Mouse (Mus musculus) limb, embryonic 14.5 days (tissue): ENCODE results near the gene Olfr305. TPM values are rescaled to one million over a fixed set of nuclear protein-coding genes. Genes with fewer than 3 reads are reported as not detected.
"Not testable (repeated sequence)": the region's sequence is repeated elsewhere in the genome, so short reads cannot be mapped to it uniquely, and the experiment has no call there.

Experiments used
- ATAC-seq: fragments of 200-750 bp; cut with Nextera tagmentation; 2 replicates; pipeline ENCODE4 v1.8.0; 2017; ENCODE audit warnings: low read depth, moderate number of reproducible peaks, moderate TSS enrichment; ENCODE audit not compliant: low FRiP score
- DNase-seq: peaks from one replicate; pipeline ENCODE4 v3.0.0-alpha.2; 2015; ENCODE audit warnings: low spot score
- H3K27ac ChIP-seq: fragments of 300-500 bp; sonication (generic); replicated peaks from 2 replicates; pipeline ENCODE4 v1.5.1; 2014; ENCODE audit warnings: low read depth, mild to moderate bottlenecking, low read length, moderate library complexity, mixed read lengths
- H3K27me3 ChIP-seq: fragments of 300-500 bp; sonication (generic); 2 replicates; pipeline ENCODE4 v1.6.1; 2014; ENCODE audit warnings: low read length, mixed read lengths; ENCODE audit not compliant: control insufficient read depth, insufficient read depth
- H3K36me3 ChIP-seq: fragments of 300-500 bp; sonication (generic); 2 replicates; pipeline ENCODE4 v1.6.1; 2014; ENCODE audit warnings: mild to moderate bottlenecking, low read length, moderate library complexity, mixed read lengths; ENCODE audit not compliant: control insufficient read depth, insufficient read depth
- H3K4me1 ChIP-seq: fragments of 300-500 bp; sonication (generic); 2 replicates; pipeline ENCODE4 v1.6.1; 2014; ENCODE audit warnings: antibody characterized with exemption, low read length, mixed read lengths; ENCODE audit not compliant: control insufficient read depth, insufficient read depth
- H3K4me2 ChIP-seq: fragments of 300-500 bp; sonication (generic); replicated peaks from 2 replicates; pipeline ENCODE4 v1.6.1; 2014; ENCODE audit warnings: low read depth, mild to moderate bottlenecking, low read length, moderate library complexity; ENCODE audit not compliant: severe bottlenecking
- H3K4me3 ChIP-seq: fragments of 300-500 bp; sonication (generic); replicated peaks from 2 replicates; pipeline ENCODE4 v1.5.1; 2014; ENCODE audit warnings: low read length
- H3K9ac ChIP-seq: fragments of 300-500 bp; sonication (generic); 2 replicates; pipeline ENCODE4 v1.6.1; 2014; ENCODE audit warnings: mild to moderate bottlenecking, low read depth, low read length, moderate library complexity; ENCODE audit not compliant: severe bottlenecking
- H3K9me3 ChIP-seq: fragments of 300-500 bp; sonication (generic); 2 replicates; pipeline ENCODE4 v1.6.1; 2016; ENCODE audit warnings: low read length; ENCODE audit not compliant: control insufficient read depth
- POLR2A ChIP-seq: fragments of 200-500 bp; IDR thresholded peaks from 2 replicates; pipeline ENCODE4 v1.8.0; 2012; ENCODE audit warnings: inconsistent platforms, mild to moderate bottlenecking, moderate library complexity, borderline replicate concordance; ENCODE audit not compliant: insufficient read depth, insufficient read length; ENCODE audit errors: extremely low read depth
- WGBS: fragments of 180-500 bp; shearing (Covaris S2); extraction: QIAGEN DNeasy Blood & Tissue Kit; methylation state at CpG from one replicate; pipeline ENCODE4 v1.1.7; 2014; 5-methylcytosine and 5-hydroxymethylcytosine counted together
- polyA plus RNA-seq, 2 experiments: library from polyadenylated mRNA; depleted of rRNA in 1 of 2; stranded (reverse) in 1 of 2; unstranded in 1 of 2; fragments of >200 nt; fragmentation: Nextera tagmentation in 1 of 2; extraction: Ambion mirVana in 1 of 2; gene quantifications; 2 replicates each; pipeline versions ENCODE4 v1.2.1 to v1.2.3; 2012 to 2014

Gene Olfr305
- not detected in 2 replicates for polyA plus RNA-seq (2012; rRNA removed)
- not detected in 2 replicates for polyA plus RNA-seq (2014; fragmentation: Nextera tagmentation; extraction: Ambion mirVana)

DNA sequence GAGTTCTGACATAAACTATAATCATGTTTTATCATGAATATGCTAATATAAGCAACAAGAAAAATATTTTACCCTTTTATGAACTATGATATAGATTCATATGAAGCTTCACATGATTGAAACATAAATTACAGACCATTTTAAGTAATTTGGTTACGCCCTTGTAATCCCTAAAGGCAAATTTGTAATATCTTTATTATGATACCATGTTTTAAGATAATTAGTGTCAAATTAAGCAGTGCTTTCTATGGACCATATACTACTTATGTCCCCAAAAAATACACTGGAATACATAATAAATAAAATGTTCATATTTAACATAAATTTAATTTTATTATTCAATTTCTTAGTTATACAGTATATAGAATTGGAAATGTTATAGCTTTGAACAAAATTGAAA, at the start of gene Olfr305:
Gene Olfr305, minus strand, starts transcription at position 101 of the 400 bp plus-strand sequence.
- no peaks in the 10 kb centered on the region for H3K27me3 ChIP-seq
- H3K4me3 ChIP-seq = no peak within 1 kb of the TSS
- no peak for DNase-seq
- no peak within 1 kb of the TSS for H3K4me2 ChIP-seq
- no peaks in the 10 kb centered on the region for H3K9me3 ChIP-seq
- no peak for ATAC-seq
- no peaks in the 10 kb centered on the region for H3K4me1 ChIP-seq
- 93% methylated on average over 1 of the region's 1 CpGs for WGBS
- H3K9ac ChIP-seq = no peak within 1 kb of the TSS
- H3K36me3 ChIP-seq = no peaks in the 10 kb centered on the region
- TF ChIP-seq POLR2A = no peak
- no peak within 1 kb of the TSS for H3K27ac ChIP-seq

DNA sequence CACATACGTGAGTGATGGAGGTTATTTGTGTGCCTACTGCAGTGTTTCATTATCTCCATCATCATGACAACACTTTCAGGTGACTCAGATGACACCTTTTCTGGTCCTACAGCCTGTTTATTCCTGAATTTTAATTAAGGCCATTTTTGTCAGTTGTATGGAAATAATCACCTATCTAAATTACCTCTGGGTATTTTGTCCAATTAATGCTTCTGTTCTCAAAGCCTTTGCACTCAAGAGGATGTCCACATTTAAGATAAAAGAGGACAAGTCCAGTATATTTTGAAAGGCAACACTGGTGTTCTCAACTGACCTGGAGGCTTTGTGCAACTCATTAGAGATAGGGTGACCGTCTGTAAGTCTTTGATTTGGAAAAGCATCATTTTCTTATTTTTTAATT, 36.8 kb upstream of the Olfr305 start, which contains the start of gene Olfr301:
Gene Olfr301, plus strand, starts transcription at position 301 of the 400 bp plus-strand sequence.
- no peak within 1 kb of the TSS for H3K4me3 ChIP-seq
- H3K27me3 ChIP-seq = no peaks in the 10 kb centered on the region
- no peaks in the 10 kb centered on the region for H3K36me3 ChIP-seq
- no peaks in the 10 kb centered on the region for H3K9me3 ChIP-seq
- ATAC-seq = no peak
- H3K9ac ChIP-seq = no peak within 1 kb of the TSS
- no peak for TF ChIP-seq POLR2A
- DNase-seq = no peak
- no peak within 1 kb of the TSS for H3K4me2 ChIP-seq
- WGBS = 81% methylated on average over 2 of the region's 2 CpGs
- no peak within 1 kb of the TSS for H3K27ac ChIP-seq
- H3K4me1 ChIP-seq = no peaks in the 10 kb centered on the region

DNA sequence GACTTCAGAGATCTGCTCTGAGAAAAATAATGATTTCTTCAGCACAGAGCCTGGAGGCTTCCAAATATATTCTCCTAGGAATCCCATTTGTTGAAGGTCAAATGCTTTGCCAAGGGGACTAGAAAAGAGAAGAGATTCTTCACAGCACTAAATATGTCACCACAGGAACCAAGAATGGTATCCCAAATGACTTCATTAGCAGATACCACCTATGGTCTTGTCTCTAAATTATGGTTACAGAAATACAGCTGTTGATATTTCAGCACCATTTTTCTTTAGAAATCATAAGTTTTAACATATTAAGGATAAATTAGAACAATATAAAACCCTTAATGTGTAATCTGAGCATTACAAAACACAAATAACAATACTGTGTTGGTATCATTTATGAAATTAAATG, 31.0 kb upstream of the Olfr305 start, which contains the start of gene Olfr303:
Gene Olfr303, minus strand, starts transcription at position 101 of the 400 bp plus-strand sequence.
- DNase-seq (no peak), ATAC-seq (no peak)
- no peaks in the 10 kb centered on the region for H3K4me1 ChIP-seq
- no peak for TF ChIP-seq POLR2A
- no peaks in the 10 kb centered on the region for H3K27me3 ChIP-seq
- H3K4me2 ChIP-seq = no peak within 1 kb of the TSS
- no peak within 1 kb of the TSS for H3K9ac ChIP-seq
- no peak within 1 kb of the TSS for H3K4me3 ChIP-seq
- no peaks in the 10 kb centered on the region for H3K36me3 ChIP-seq
- no peaks in the 10 kb centered on the region for H3K9me3 ChIP-seq
- no peak within 1 kb of the TSS for H3K27ac ChIP-seq

DNA sequence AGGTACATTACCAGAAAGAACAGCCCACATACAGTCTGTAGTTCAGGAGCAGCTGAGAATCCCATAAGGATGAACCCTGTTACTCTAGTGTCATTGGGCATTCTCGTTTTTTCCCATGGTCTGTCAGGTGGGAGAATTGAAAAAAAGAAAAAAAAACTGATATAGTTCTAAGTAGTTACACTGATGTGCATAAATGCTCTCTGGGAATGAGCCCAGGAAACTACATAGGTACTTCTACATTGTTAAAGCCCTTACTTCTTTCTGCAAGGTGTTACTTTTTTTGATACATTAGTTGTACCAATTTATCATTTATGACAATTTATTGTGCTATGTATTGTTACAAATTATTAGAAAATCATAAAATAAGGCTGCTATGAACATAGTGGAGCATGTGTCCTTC, 19.8 kb upstream of the Olfr305 start, which contains the start of gene Olfr304:
Gene Olfr304, minus strand, starts transcription at position 101 of the 400 bp plus-strand sequence.
- Histone ChIP-seq H3K27me3 (no peaks in the 10 kb centered on the region), H3K9ac (no peak within 1 kb of the TSS), H3K4me3 (no peak within 1 kb of the TSS), H3K27ac (no peak within 1 kb of the TSS), H3K36me3 (no peaks in the 10 kb centered on the region), H3K9me3 (no peaks in the 10 kb centered on the region), H3K4me1 (no peaks in the 10 kb centered on the region), H3K4me2 (no peak within 1 kb of the TSS)
- WGBS = 68% methylated on average over 1 of the region's 1 CpGs
- ATAC-seq = no peak
- TF ChIP-seq POLR2A = no peak
- DNase-seq = no peak

DNA sequence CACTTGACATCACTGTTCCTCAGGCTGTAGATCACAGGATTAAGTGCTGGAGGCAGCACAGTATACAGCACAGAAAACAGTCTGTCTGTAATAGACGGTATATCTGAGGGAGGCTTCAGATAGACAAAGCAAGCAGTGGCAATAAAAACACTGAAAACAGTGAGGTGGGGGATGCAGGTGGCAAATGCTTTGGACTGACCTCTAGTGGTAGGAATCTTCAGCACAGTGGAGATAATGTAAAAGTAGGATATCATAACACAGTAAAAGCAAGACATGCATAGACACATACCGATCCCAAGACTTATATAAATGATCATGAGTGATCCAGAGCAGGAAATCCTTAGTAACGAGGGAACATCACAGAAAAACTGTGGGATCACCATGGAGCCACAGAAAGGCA, 19.0 kb upstream of the Olfr305 start:
- H3K4me3 ChIP-seq = no peak overlapping the region
- no peaks in the 10 kb centered on the region for H3K36me3 ChIP-seq
- ATAC-seq = no peak
- H3K9ac ChIP-seq = no peak overlapping the region
- H3K4me2 ChIP-seq = no peak overlapping the region
- no peak overlapping the region for H3K27ac ChIP-seq
- TF ChIP-seq POLR2A = no peak
- H3K4me1 ChIP-seq = no peaks in the 10 kb centered on the region
- DNase-seq = no peak
- no peaks in the 10 kb centered on the region for H3K9me3 ChIP-seq
- WGBS = 67% methylated on average over 3 of the region's 3 CpGs
- no peaks in the 10 kb centered on the region for H3K27me3 ChIP-seq

DNA sequence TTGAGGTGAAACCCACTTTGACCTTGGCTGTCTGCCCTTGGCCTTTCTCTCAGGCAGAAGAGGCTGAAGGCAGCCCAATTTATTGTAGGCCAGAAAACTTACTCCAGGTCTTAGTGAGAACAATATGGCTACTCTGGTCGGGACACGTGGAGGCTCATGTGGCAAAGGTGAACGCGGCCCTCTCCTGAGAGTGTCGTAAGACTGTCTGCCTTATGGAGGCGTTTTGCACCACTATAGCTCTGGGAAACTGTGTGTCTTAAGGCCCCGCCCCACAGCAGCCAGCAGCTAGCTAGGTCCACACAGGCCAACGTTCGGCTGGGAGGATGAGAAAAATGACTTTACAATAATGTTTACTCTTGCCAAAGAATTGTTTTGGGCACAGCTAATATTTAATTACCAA, 20.4 kb downstream of the Olfr305 start:
- not testable (repeated sequence) for H3K27ac ChIP-seq, H3K4me1 ChIP-seq, H3K27me3 ChIP-seq, H3K4me3 ChIP-seq, H3K36me3 ChIP-seq, H3K9ac ChIP-seq, H3K4me2 ChIP-seq, ATAC-seq, H3K9me3 ChIP-seq, DNase-seq
- WGBS = 92% methylated on average over 9 of the region's 9 CpGs
